Mouse (Mus musculus) embryonic facial prominence, embryonic 14.5 days (tissue): Measurements from ENCODE around the gene Plcb2. TPM values are rescaled to one million over a fixed set of nuclear protein-coding genes. Genes with fewer than 3 reads are reported as not detected.

ENCODE experiments used
- polyA plus RNA-seq: library from polyadenylated mRNA; unstranded; fragments of >200 nt; fragmentation: Nextera tagmentation; extraction: Ambion mirVana; gene quantifications from 2 replicates; pipeline ENCODE4 v1.2.1, GENCODE M21; 2014

The Plcb2 gene
- polyA plus RNA-seq, 1 experiment from 2014 or later: 0.85 TPM

Other genes starting within 250 kb of the Plcb2 start
- 237 and 260 TPM in 2 replicates for gene Srp14, start 248.7 kb downstream of the Plcb2 start, polyA plus RNA-seq
- gene Bmf, start 178.8 kb downstream of the Plcb2 start, polyA plus RNA-seq: 5.6 and 7.6 TPM in 2 replicates
- 53.4 and 65.0 TPM in 2 replicates for gene Bub1b, start 130.2 kb downstream of the Plcb2 start, polyA plus RNA-seq
- 2.0 and 2.5 TPM in 2 replicates for gene Pak6, start 65.1 kb downstream of the Plcb2 start, polyA plus RNA-seq
- 0.05 and 0.11 TPM in 2 replicates for gene Ankrd63, start 24.5 kb downstream of the Plcb2 start, polyA plus RNA-seq
- 19.1 and 20.7 TPM in 2 replicates for gene Inafm2, start 17.3 kb upstream of the Plcb2 start, polyA plus RNA-seq
- 0.96 and 1.0 TPM in 2 replicates for gene Ccdc9b, start 34.2 kb upstream of the Plcb2 start, polyA plus RNA-seq
- 0.35 TPM in 1 of 2 replicates, not detected in the other for gene Phgr1, start 44.3 kb upstream of the Plcb2 start, polyA plus RNA-seq
- gene Disp2, start 51.3 kb upstream of the Plcb2 start, polyA plus RNA-seq: 1.4 and 2.3 TPM in 2 replicates
- 75.7 and 94.2 TPM in 2 replicates for gene Knstrn, start 85.6 kb upstream of the Plcb2 start, polyA plus RNA-seq
- gene Ivd, start 133.5 kb upstream of the Plcb2 start, polyA plus RNA-seq: 50.7 and 61.9 TPM in 2 replicates
- 1.3 and 1.6 TPM in 2 replicates for gene Bahd1, start 171.9 kb upstream of the Plcb2 start, polyA plus RNA-seq
- gene Chst14, start 198.1 kb upstream of the Plcb2 start, polyA plus RNA-seq: 51.3 and 56.0 TPM in 2 replicates